Mouse (Mus musculus): Measurements from ENCODE around the gene Limd2.

GRCm38 (mm10) chr11:106178036-106178782, 17.5 kb upstream of the Limd2 start:
- no peak for TF ChIP-seq CTCF (IDR thresholded peaks at IDR 0.05; ENCODE audit: control insufficient read depth, insufficient read depth, insufficient read length)
- TF ChIP-seq MYOD1 (IDR thresholded peaks at IDR 0.05; ENCODE audit: control insufficient read depth, insufficient read length, low read depth) = no peak
